Mouse (Mus musculus): Measurements from ENCODE around the gene Gm10518. TPM values are rescaled to one million over a fixed set of nuclear protein-coding genes. Genes with fewer than 3 reads are reported as not detected.

The Gm10518 gene
- 0.57 TPM for polyA plus RNA-seq (2017; shearing (Covaris generic))

DNA sequence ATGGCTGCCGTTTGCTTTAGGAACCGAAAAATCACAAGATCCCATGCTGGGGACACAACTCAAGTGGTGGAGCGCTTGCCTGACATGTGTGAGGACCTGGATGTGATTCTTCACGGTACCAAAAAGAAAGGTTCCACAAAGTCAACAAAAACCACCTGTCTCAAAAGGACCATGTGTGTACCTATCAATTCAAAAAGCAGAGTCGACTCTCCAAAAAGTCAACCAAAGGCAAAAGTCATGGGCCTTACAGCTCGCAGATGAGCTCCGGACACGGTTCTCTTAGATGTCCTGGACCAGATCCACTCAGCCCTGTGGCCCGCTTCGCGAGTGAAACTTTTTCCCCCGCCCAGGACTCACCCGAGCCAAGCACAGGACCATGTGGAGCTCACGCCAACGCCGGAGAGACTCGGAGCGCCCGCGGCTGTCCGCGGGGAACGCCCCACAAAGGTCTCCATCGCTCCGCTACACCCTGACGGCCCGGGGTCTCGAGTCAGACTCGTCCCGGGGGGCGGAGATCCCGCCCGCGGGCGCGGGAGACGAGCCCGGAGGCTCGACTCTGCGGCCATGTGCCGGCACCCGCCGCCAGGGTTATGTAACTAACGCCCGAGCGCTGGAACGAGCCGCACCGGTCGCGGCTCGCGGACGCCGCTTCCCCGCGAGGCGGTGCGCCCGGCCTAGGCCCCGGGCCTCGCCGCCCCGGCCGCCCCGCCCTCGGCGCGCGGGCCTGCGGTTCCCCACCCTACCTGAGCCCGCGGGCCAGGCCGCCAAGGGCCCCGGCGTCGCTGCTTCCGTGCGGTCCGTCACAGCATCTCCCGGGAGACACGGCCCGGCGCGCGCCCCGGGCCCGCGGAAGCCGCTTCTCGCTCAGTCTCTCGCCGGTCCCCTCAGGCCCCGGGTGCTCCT, at the start of gene Gm10518:
Gene Gm10518, plus strand, starts transcription at position 767 of the 903 bp plus-strand sequence.

DNA sequence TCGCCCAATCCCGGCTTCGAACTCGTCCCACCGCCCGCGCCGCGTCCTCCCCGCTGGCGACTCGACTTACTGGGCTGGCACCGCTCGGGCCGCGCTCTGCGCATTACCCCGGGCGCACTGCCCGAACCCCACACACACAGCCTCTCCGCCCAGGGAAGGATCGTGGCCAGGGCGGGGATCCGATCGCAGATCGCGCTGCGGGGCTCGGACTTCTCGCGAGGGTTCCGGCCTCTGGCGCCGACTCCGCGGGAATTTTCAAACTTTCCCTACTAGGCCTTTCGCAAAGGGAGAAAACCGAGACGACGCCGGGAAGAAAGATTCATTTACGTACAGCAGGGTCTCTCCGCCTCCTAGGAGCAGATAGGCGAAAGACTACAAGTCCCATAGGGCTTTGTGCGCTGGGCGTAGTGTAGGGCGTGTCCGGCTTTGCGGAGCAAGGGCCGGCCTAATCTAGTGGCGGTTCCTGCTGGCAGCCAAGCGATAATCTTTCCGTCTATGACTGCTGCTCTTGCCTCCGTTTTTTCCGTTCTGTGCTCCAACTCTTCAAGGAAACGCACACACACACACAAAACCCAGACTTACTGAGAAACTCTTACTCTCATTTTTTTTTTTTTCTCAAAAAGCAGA, 450 bp downstream of the Gm10518 start, which contains the start of gene Ahctf1:
Gene Ahctf1, minus strand, starts transcription at position 168 of the 627 bp plus-strand sequence.

Other genes with a start within 250 kb of the Gm10518 start
- gene Sccpdh, start 135.2 kb upstream of the Gm10518 start, polyA plus RNA-seq (2017; shearing (Covaris generic)): 3.4 TPM
- not detected for gene Kif28, start 58.1 kb upstream of the Gm10518 start, polyA plus RNA-seq (2017; shearing (Covaris generic))
- gene Ahctf1, start 304 bp downstream of the Gm10518 start, polyA plus RNA-seq (2017; shearing (Covaris generic)): 60.6 TPM
- 2.2 TPM for gene Cdc42bpa, start 157.1 kb downstream of the Gm10518 start, polyA plus RNA-seq (2017; shearing (Covaris generic))

Measured in effector memory CD4-positive, alpha-beta T cell, adult 5 months (primary cell).